Mouse (Mus musculus) spleen, adult 2 months (tissue): Measurements from ENCODE around the gene Thsd4.

Experiments used
- CTCF ChIP-seq: fragments of 200-500 bp; IDR thresholded peaks from 2 replicates; pipeline ENCODE4 v1.5.1; 2011; ENCODE audit warnings: mild to moderate bottlenecking, inconsistent platforms; ENCODE audit not compliant: insufficient read depth, insufficient read length, insufficient replicate concordance; ENCODE audit errors: extremely low read depth
- POLR2A ChIP-seq: fragments of 200-500 bp; IDR thresholded peaks from 2 replicates; pipeline ENCODE4 v1.6.1; 2011; ENCODE audit warnings: low read depth, low read length, inconsistent platforms

DNA sequence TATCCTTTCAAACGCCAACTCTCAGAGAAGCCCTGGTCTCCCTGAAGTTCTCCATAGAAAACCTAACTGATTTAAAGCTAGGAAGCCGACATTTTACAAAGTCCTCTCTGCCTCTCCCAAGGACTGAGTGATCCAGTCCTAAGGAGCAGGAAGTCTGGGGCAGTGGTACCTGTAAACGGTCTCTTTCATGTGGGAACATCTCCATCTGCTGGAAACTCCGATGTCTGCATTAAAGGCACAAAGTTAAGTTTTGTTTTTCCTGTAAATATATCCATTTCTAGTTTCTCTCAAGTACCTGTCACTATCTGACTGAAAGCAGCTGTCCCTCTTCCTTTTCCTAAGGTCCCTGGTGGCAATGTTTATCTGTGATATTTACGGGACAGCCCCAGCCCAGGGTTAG is 245.5 kb downstream of the Thsd4 start:
- no peak for TF ChIP-seq CTCF
- no peak for TF ChIP-seq POLR2A
